16 mouse cellular contexts compared by ENCODE assay signal in genomic region chr2:38947566-38947965, GRCm38 (mm10). TPM values are rescaled to one million over a fixed set of nuclear protein-coding genes. Genes with fewer than 3 reads are reported as not detected.
A peak's percentile ranks its signal among the peaks of the same experiment; 100 is the strongest.
DNase-seq lines count a peak whose midpoint lies in the region; ATAC-seq lines count a peak whose summit lies in the region.
"Had no signal": no experiment of that assay in that cellular context is flagged by ENCODE, and none has a peak within 500 bp of the region (broad histone marks: within the 10 kb centered on the region; RNA-seq: fewer than 3 reads in every experiment).

No protein-coding gene starts in this region.

- 55% methylated on average over 7 of the region's 7 CpGs for WGBS in intestine, embryonic 16.5 days
- whole genome bisulfite sequencing in forebrain, embryonic 14.5 days: 76% methylated on average over 7 of the region's 7 CpGs

- H3K27me3 ChIP-seq in intestine, embryonic 16.5 days (replicated peaks; ENCODE audit: control insufficient read depth, insufficient read depth, low read length): no peaks in the 10 kb centered on the region
- no peaks in the 10 kb centered on the region for H3K27me3 ChIP-seq in forebrain, embryonic 14.5 days (replicated peaks; ENCODE audit: control insufficient read depth, insufficient read depth, low read length)
- H3K27me3 ChIP-seq: forebrain, embryonic 12.5 days; neural tube, embryonic 15.5 days had no signal

- H3K9ac ChIP-seq in intestine, embryonic 16.5 days (ENCODE audit: low read depth, low read length): no peak overlapping the region
- no peak overlapping the region for H3K9ac ChIP-seq in forebrain, embryonic 14.5 days (ENCODE audit: low read length)
- H3K9ac ChIP-seq: forebrain, embryonic 12.5 days; neural tube, embryonic 15.5 days had no signal

- peak; percentile 46 for DNase-seq in adrenal gland, postnatal 10 days
- DNase-seq in adrenal gland, postnatal 4 days (ENCODE audit: low spot score in 2 of 2): no peak
- peak; percentile 55 for DNase-seq in 416B (ENCODE audit: low read depth)
- DNase-seq in kidney, adult 11 months: peak; percentile 25
- peak; percentile 37 to 65 for DNase-seq in kidney, postnatal 4 days
- no peak for DNase-seq in spleen, postnatal 10 days (ENCODE audit: low spot score in 2 of 2)
- DNase-seq in forebrain, embryonic 14.5 days (ENCODE audit: low spot score): no peak
- DNase-seq: cerebellum, adult 11 months; gastrocnemius, postnatal 36 days; liver; midbrain, embryonic 14.5 days; thymus, adult 18-20 months had no signal

- no peak overlapping the region for H3K4me2 ChIP-seq in intestine, embryonic 16.5 days (ENCODE audit: low read depth, low read length)
- no peak overlapping the region for H3K4me2 ChIP-seq in forebrain, embryonic 14.5 days (ENCODE audit: low read length)
- H3K4me2 ChIP-seq: forebrain, embryonic 12.5 days; neural tube, embryonic 15.5 days had no signal

- H3K4me1 ChIP-seq in intestine, embryonic 16.5 days (ENCODE audit: control insufficient read depth, insufficient read depth, low read length): no peaks in the 10 kb centered on the region
- H3K4me1 ChIP-seq in forebrain, embryonic 14.5 days (ENCODE audit: control insufficient read depth, insufficient read depth, low read length): peaks cover 10% of the 10 kb centered on the region; the same call in 1 of the 2 replicates
- H3K4me1 ChIP-seq: forebrain, embryonic 12.5 days; neural tube, embryonic 15.5 days had no signal

- H3K9me3 ChIP-seq in intestine, embryonic 16.5 days (ENCODE audit: control insufficient read depth, low read length): no peaks in the 10 kb centered on the region
- H3K9me3 ChIP-seq in forebrain, embryonic 14.5 days (replicated peaks; ENCODE audit: control insufficient read depth, low read length): no peaks in the 10 kb centered on the region
- H3K9me3 ChIP-seq: forebrain, embryonic 12.5 days; G1E; neural tube, embryonic 15.5 days had no signal

- H3K27ac ChIP-seq in intestine, embryonic 16.5 days (ENCODE audit: low read length): no peak overlapping the region
- no peak overlapping the region for H3K27ac ChIP-seq in forebrain, embryonic 14.5 days (ENCODE audit: low read depth, low read length)
- H3K27ac ChIP-seq: forebrain, embryonic 12.5 days; neural tube, embryonic 15.5 days had no signal

- no peak for ATAC-seq in intestine, embryonic 16.5 days
- no peak for ATAC-seq in forebrain, embryonic 14.5 days

- no peak overlapping the region for H3K4me3 ChIP-seq in intestine, embryonic 16.5 days (ENCODE audit: low read length)
- no peak overlapping the region for H3K4me3 ChIP-seq in forebrain, embryonic 14.5 days (ENCODE audit: low read depth, low read length)
- H3K4me3 ChIP-seq: forebrain, embryonic 12.5 days; neural tube, embryonic 15.5 days had no signal

- no peaks in the 10 kb centered on the region for H3K36me3 ChIP-seq in intestine, embryonic 16.5 days (ENCODE audit: control insufficient read depth, insufficient read depth, low read length)
- no peaks in the 10 kb centered on the region for H3K36me3 ChIP-seq in forebrain, embryonic 14.5 days (ENCODE audit: control insufficient read depth, insufficient read depth, low read length)
- H3K36me3 ChIP-seq: forebrain, embryonic 12.5 days; G1E; neural tube, embryonic 15.5 days had no signal

RNA-seq across cellular contexts. Expression of gene Olfml2a, which starts 15.8 kb away (rescaled TPM):
- total RNA-seq in adrenal gland, postnatal 10 days (2021): 10 to 100 TPM; 18.8 to 21.1 TPM
- 10 to 100 TPM; 31.6 to 31.7 TPM for total RNA-seq in adrenal gland, postnatal 4 days (2021)
- polyA plus RNA-seq in intestine, embryonic 16.5 days (2015; fragmentation: Nextera tagmentation; extraction: Ambion mirVana): 1.8 and 2.1 TPM in 2 replicates
- 1.9 and 2.5 TPM in 2 replicates for polyA plus RNA-seq in forebrain, embryonic 14.5 days (2014; fragmentation: Nextera tagmentation; extraction: Ambion mirVana)
- polyA plus RNA-seq: G1E had no signal

RNA-seq across cellular contexts. Expression of gene Nr6a1, which starts 20.1 kb away (rescaled TPM):
- 1 to 10 TPM; 4.6 to 7.4 TPM for total RNA-seq in adrenal gland, postnatal 10 days (2021)
- total RNA-seq in adrenal gland, postnatal 4 days (2021): 1 to 10 TPM; 6.3 to 8.0 TPM
- 1.4 and 1.7 TPM in 2 replicates for polyA plus RNA-seq in intestine, embryonic 16.5 days (2015; fragmentation: Nextera tagmentation; extraction: Ambion mirVana)
- polyA plus RNA-seq in forebrain, embryonic 14.5 days (2014; fragmentation: Nextera tagmentation; extraction: Ambion mirVana): 0.67 and 0.95 TPM in 2 replicates

RNA-seq across cellular contexts. Expression of gene Wdr38, which starts 49.7 kb away (rescaled TPM):
- under 1 TPM; 0.21 to 0.27 TPM for total RNA-seq in adrenal gland, postnatal 10 days (2021)
- total RNA-seq in adrenal gland, postnatal 4 days (2021): under 1 TPM; 0.67 to 0.73 TPM
- polyA plus RNA-seq in intestine, embryonic 16.5 days (2015; fragmentation: Nextera tagmentation; extraction: Ambion mirVana): 1.4 and 1.7 TPM in 2 replicates
- polyA plus RNA-seq in forebrain, embryonic 14.5 days (2014; fragmentation: Nextera tagmentation; extraction: Ambion mirVana): 1.4 and 1.8 TPM in 2 replicates

RNA-seq across cellular contexts. Expression of gene Arpc5l, which starts 57.6 kb away (rescaled TPM):
- total RNA-seq in adrenal gland, postnatal 10 days (2021): 10 to 100 TPM; 59.7 to 61.2 TPM
- total RNA-seq in adrenal gland, postnatal 4 days (2021): 10 to 100 TPM; 67.1 to 68.3 TPM
- 84.0 and 92.7 TPM in 2 replicates for polyA plus RNA-seq in intestine, embryonic 16.5 days (2015; fragmentation: Nextera tagmentation; extraction: Ambion mirVana)
- 142 and 144 TPM in 2 replicates for polyA plus RNA-seq in forebrain, embryonic 14.5 days (2014; fragmentation: Nextera tagmentation; extraction: Ambion mirVana)

RNA-seq across cellular contexts. Expression of gene Rpl35, which starts 57.9 kb away (rescaled TPM):
- total RNA-seq in adrenal gland, postnatal 10 days (2021): 100 to 1,000 TPM; 511 to 525 TPM
- 100 to 1,000 TPM; 646 to 654 TPM for total RNA-seq in adrenal gland, postnatal 4 days (2021)
- 800 and 859 TPM in 2 replicates for polyA plus RNA-seq in intestine, embryonic 16.5 days (2015; fragmentation: Nextera tagmentation; extraction: Ambion mirVana)
- 779 and 875 TPM in 2 replicates for polyA plus RNA-seq in forebrain, embryonic 14.5 days (2014; fragmentation: Nextera tagmentation; extraction: Ambion mirVana)

Comparison
In these comparisons a context has a peak if more than half of its experiments do, and no peak if none do; other contexts are left out.
1. DNase-seq: peak in adrenal gland, postnatal 10 days (single experiment), 416B (single experiment), kidney, adult 11 months (single experiment) and kidney, postnatal 4 days (2 of 2); none in adrenal gland, postnatal 4 days (0 of 2), spleen, postnatal 10 days (0 of 2) and forebrain, embryonic 14.5 days (single experiment).